Mouse (Mus musculus) heart, adult 2 months (tissue): ENCODE data around the gene Atp10a.

Experiments
- CTCF ChIP-seq: fragments of 200-600 bp; IDR thresholded peaks from 2 replicates; pipeline ENCODE4 v1.8.1; 2022; ENCODE audit warnings: antibody characterized with exemption, mild to moderate bottlenecking, moderate library complexity
- EP300 ChIP-seq: fragments of 200-500 bp; IDR thresholded peaks from 2 replicates; pipeline ENCODE4 v1.6.1; 2011; ENCODE audit warnings: low read depth, low read length, control low read depth; ENCODE audit not compliant: insufficient read depth
- POLR2A ChIP-seq: fragments of 200-500 bp; IDR thresholded peaks from 2 replicates; pipeline ENCODE4 v1.6.1; 2011; ENCODE audit warnings: mild to moderate bottlenecking, low read depth, low read length, control low read depth; ENCODE audit not compliant: insufficient read depth

DNA sequence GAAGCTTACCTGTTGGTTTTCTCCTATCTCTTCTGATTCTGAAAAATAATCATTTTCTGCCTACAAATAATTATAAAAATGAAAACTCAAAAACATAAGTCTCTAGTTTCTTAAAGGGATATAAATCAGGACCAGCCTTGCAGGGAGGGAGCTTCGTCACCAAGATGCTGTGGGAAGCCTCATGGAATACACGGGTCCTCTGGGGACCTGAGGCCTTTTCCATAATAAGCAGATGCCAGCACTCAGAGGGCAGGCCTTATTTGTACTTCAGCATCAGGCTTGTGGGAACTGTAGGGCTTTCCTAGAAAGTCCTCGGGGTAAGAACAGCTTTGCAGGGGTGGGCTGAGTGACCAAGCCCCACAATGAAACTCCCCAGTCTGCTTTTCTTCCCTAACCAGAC lies 20.1 kb downstream of the Atp10a start:
- TF ChIP-seq CTCF (no peak), EP300 (no peak), POLR2A (no peak)
